In the genomic region with DNA sequence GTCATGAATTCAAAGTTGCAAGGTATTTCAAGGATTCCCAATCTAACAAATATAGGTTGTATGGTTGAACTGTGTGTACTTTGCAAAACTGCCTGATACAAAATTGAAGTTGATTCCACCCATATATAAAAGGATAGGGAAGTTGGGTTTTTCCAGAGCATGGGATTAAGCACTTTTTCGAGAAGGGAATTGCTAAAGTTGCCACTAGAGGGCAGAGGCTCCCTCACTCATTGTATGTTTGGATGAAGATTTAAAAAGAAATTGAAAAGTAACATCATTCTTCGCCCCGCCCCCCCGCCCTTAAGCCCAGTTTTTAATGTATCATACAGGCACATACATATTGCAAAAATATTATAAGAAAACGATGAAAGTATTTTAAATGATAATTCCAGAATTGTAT, we compare ENCODE assay signal across 9 mouse cellular contexts.
DNase-seq lines count a peak whose midpoint lies in the region.
"Had no signal": no experiment of that assay in that cellular context is flagged by ENCODE, and none has a peak within 500 bp of the region (broad histone marks: within the 10 kb centered on the region; RNA-seq: fewer than 3 reads in every experiment).

No protein-coding gene starts in this region.

- H3K9me3 ChIP-seq in heart, embryonic 10.5 days, result no peaks in the 10 kb centered on the region
- H3K9me3 ChIP-seq: limb, embryonic 13.5 days had no signal

- WGBS in heart, embryonic 10.5 days, result 33% methylated on average over 5 of the region's 5 CpGs

- intact Hi-C loops in left cerebral cortex, postnatal 14 days (cut with DNase I), result no loop called here

- no peak overlapping the region for H3K27ac ChIP-seq in heart, embryonic 10.5 days
- H3K27ac ChIP-seq: limb, embryonic 13.5 days had no signal

- H3K27me3 ChIP-seq in heart, embryonic 10.5 days (ENCODE audit: insufficient read depth, poor library complexity, severe bottlenecking), result no peaks in the 10 kb centered on the region
- H3K27me3 ChIP-seq: limb, embryonic 13.5 days had no signal

- no peaks in the 10 kb centered on the region for H3K4me1 ChIP-seq in heart, embryonic 10.5 days

- no peaks in the 10 kb centered on the region for H3K36me3 ChIP-seq in heart, embryonic 10.5 days
- H3K36me3 ChIP-seq: limb, embryonic 13.5 days had no signal

- DNase-seq in heart, adult 8-10 months (ENCODE audit: low spot score), result peak; percentile 19
- DNase-seq in heart, embryonic 10.5 days (ENCODE audit: low spot score), result no peak
- DNase-seq in left cerebral cortex, postnatal 14 days (ENCODE audit: low spot score in 2 of 2), result peak; percentile 41 to 52
- no peak for DNase-seq in left cerebral cortex, adult 11 months (ENCODE audit: low spot score)
- DNase-seq in R1 (ENCODE audit: low read depth, low spot score) (peak; percentile 43), MN1 (ENCODE audit: low spot score) (no peak)
- DNase-seq in lung, postnatal 14 days, result peak; percentile 26
- no peak for DNase-seq in testis, postnatal 10 days (ENCODE audit: low spot score)

- H3K4me3 ChIP-seq in heart, embryonic 10.5 days, result no peak overlapping the region
- H3K4me3 ChIP-seq: limb, embryonic 13.5 days had no signal

Comparison
In these comparisons a context has a peak if more than half of its experiments do, and no peak if none do; other contexts are left out.
1. DNase-seq: peak in heart, adult 8-10 months (single experiment), left cerebral cortex, postnatal 14 days (2 of 2), R1 (single experiment) and lung, postnatal 14 days (single experiment); none in heart, embryonic 10.5 days (single experiment), left cerebral cortex, adult 11 months (single experiment), testis, postnatal 10 days (single experiment) and MN1 (single experiment).